Mouse (Mus musculus): ENCODE results near the gene Cabp2. TPM values are rescaled to one million over a fixed set of nuclear protein-coding genes. Genes with fewer than 3 reads are reported as not detected.

Cabp2 gene
- total RNA-seq, 2 experiments from 2014 or later: not detected

GRCm38 (mm10) chr19:4136463-4136862 lies 55.1 kb downstream of the Cabp2 start:
- peak; percentile 75 for ATAC-seq (replicated peaks; ENCODE audit: low FRiP score, poor library complexity, severe bottlenecking)

Other genes with a start within 250 kb of the Cabp2 start
Only the 30 nearest of the 34 such genes appear.
- 40.0 and 51.6 TPM in 2 replicates for gene Tcirg1, start 174.4 kb upstream of the Cabp2 start, total RNA-seq (2015; ENCODE audit: low replicate concordance)
- 30.5 and 44.4 TPM in 2 replicates for gene Tcirg1, start 174.4 kb upstream of the Cabp2 start, total RNA-seq (2017; ENCODE audit: low replicate concordance)
- 46.5 and 52.4 TPM in 2 replicates for gene Ndufs8, start 168.8 kb upstream of the Cabp2 start, total RNA-seq (2015; ENCODE audit: low replicate concordance)
- 24.1 and 28.5 TPM in 2 replicates for gene Ndufs8, start 168.8 kb upstream of the Cabp2 start, total RNA-seq (2017; ENCODE audit: low replicate concordance)
- gene Aldh3b1, start 151.8 kb upstream of the Cabp2 start, total RNA-seq (2015; ENCODE audit: low replicate concordance): 5.4 TPM in 2 replicates
- 4.7 and 6.8 TPM in 2 replicates for gene Aldh3b1, start 151.8 kb upstream of the Cabp2 start, total RNA-seq (2017; ENCODE audit: low replicate concordance)
- 28.5 and 29.3 TPM in 2 replicates for gene Unc93b1, start 146.4 kb upstream of the Cabp2 start, total RNA-seq (2015; ENCODE audit: low replicate concordance)
- gene Unc93b1, start 146.4 kb upstream of the Cabp2 start, total RNA-seq (2017; ENCODE audit: low replicate concordance): 28.2 and 34.4 TPM in 2 replicates
- gene Aldh3b3, start 122.9 kb upstream of the Cabp2 start, total RNA-seq (2015; ENCODE audit: low replicate concordance): 3.6 TPM in 1 of 2 replicates, not detected in the other
- gene Aldh3b3, start 122.9 kb upstream of the Cabp2 start, total RNA-seq (2017; ENCODE audit: low replicate concordance): not detected in 2 replicates
- 1.3 and 6.5 TPM in 2 replicates for gene Aldh3b2, start 109.2 kb upstream of the Cabp2 start, total RNA-seq (2015; ENCODE audit: low replicate concordance)
- gene Aldh3b2, start 109.2 kb upstream of the Cabp2 start, total RNA-seq (2017; ENCODE audit: low replicate concordance): 1.1 and 2.4 TPM in 2 replicates
- not detected in 2 replicates for gene Acy3, start 95.0 kb upstream of the Cabp2 start, total RNA-seq (2015; ENCODE audit: low replicate concordance)
- not detected in 2 replicates for gene Acy3, start 95.0 kb upstream of the Cabp2 start, total RNA-seq (2017; ENCODE audit: low replicate concordance)
- not detected in 2 replicates for gene Tbx10, start 88.8 kb upstream of the Cabp2 start, total RNA-seq (2015; ENCODE audit: low replicate concordance)
- not detected in 2 replicates for gene Tbx10, start 88.8 kb upstream of the Cabp2 start, total RNA-seq (2017; ENCODE audit: low replicate concordance)
- gene Nudt8, start 81.0 kb upstream of the Cabp2 start, total RNA-seq (2015; ENCODE audit: low replicate concordance): not detected in 2 replicates
- 1.4 TPM in 1 of 2 replicates, not detected in the other for gene Nudt8, start 81.0 kb upstream of the Cabp2 start, total RNA-seq (2017; ENCODE audit: low replicate concordance)
- gene Gm49405, start 81.0 kb upstream of the Cabp2 start, total RNA-seq (2015; ENCODE audit: low replicate concordance): not detected in 2 replicates
- 0.90 TPM in 1 of 2 replicates, not detected in the other for gene Gm49405, start 81.0 kb upstream of the Cabp2 start, total RNA-seq (2017; ENCODE audit: low replicate concordance)
- gene Doc2g, start 78.3 kb upstream of the Cabp2 start, total RNA-seq (2015; ENCODE audit: low replicate concordance): 0.42 TPM in 1 of 2 replicates, not detected in the other
- 3.0 TPM in 1 of 2 replicates, not detected in the other for gene Doc2g, start 78.3 kb upstream of the Cabp2 start, total RNA-seq (2017; ENCODE audit: low replicate concordance)
- 77.1 and 96.6 TPM in 2 replicates for gene Ndufv1, start 68.8 kb upstream of the Cabp2 start, total RNA-seq (2015; ENCODE audit: low replicate concordance)
- 161 and 207 TPM in 2 replicates for gene Ndufv1, start 68.8 kb upstream of the Cabp2 start, total RNA-seq (2017; ENCODE audit: low replicate concordance)
- gene Gstp1, start 43.6 kb upstream of the Cabp2 start, total RNA-seq (2015; ENCODE audit: low replicate concordance): 115 and 185 TPM in 2 replicates
- 22.8 and 23.9 TPM in 2 replicates for gene Gstp1, start 43.6 kb upstream of the Cabp2 start, total RNA-seq (2017; ENCODE audit: low replicate concordance)
- 3.2 TPM in 1 of 2 replicates, not detected in the other for gene Gstp2, start 35.6 kb upstream of the Cabp2 start, total RNA-seq (2015; ENCODE audit: low replicate concordance)
- gene Gstp2, start 35.6 kb upstream of the Cabp2 start, total RNA-seq (2017; ENCODE audit: low replicate concordance): 3.2 TPM in 1 of 2 replicates, not detected in the other
- 8.8 and 15.9 TPM in 2 replicates for gene Gstp3, start 22.0 kb upstream of the Cabp2 start, total RNA-seq (2015; ENCODE audit: low replicate concordance)
- 16.8 and 19.8 TPM in 2 replicates for gene Gstp3, start 22.0 kb upstream of the Cabp2 start, total RNA-seq (2017; ENCODE audit: low replicate concordance)
- gene Cdk2ap2, start 15.6 kb downstream of the Cabp2 start, total RNA-seq (2015; ENCODE audit: low replicate concordance): 118 and 124 TPM in 2 replicates
- 17.9 and 36.3 TPM in 2 replicates for gene Cdk2ap2, start 15.6 kb downstream of the Cabp2 start, total RNA-seq (2017; ENCODE audit: low replicate concordance)
- 56.6 and 67.1 TPM in 2 replicates for gene Pitpnm1, start 18.4 kb downstream of the Cabp2 start, total RNA-seq (2015; ENCODE audit: low replicate concordance)
- gene Pitpnm1, start 18.4 kb downstream of the Cabp2 start, total RNA-seq (2017; ENCODE audit: low replicate concordance): 33.9 and 60.9 TPM in 2 replicates
- 33.5 and 72.1 TPM in 2 replicates for gene Aip, start 44.3 kb downstream of the Cabp2 start, total RNA-seq (2015; ENCODE audit: low replicate concordance)
- gene Aip, start 44.3 kb downstream of the Cabp2 start, total RNA-seq (2017; ENCODE audit: low replicate concordance): 41.2 and 41.8 TPM in 2 replicates
- gene Gpr152, start 58.2 kb downstream of the Cabp2 start, total RNA-seq (2015; ENCODE audit: low replicate concordance): 1.1 TPM in 1 of 2 replicates, not detected in the other
- gene Gpr152, start 58.2 kb downstream of the Cabp2 start, total RNA-seq (2017; ENCODE audit: low replicate concordance): not detected in 2 replicates
- not detected in 2 replicates for gene Cabp4, start 62.5 kb downstream of the Cabp2 start, total RNA-seq (2015; ENCODE audit: low replicate concordance)
- not detected in 2 replicates for gene Cabp4, start 62.5 kb downstream of the Cabp2 start, total RNA-seq (2017; ENCODE audit: low replicate concordance)
- 68.3 and 83.3 TPM in 2 replicates for gene Coro1b, start 67.0 kb downstream of the Cabp2 start, total RNA-seq (2015; ENCODE audit: low replicate concordance)
- gene Coro1b, start 67.0 kb downstream of the Cabp2 start, total RNA-seq (2017; ENCODE audit: low replicate concordance): 8.5 and 48.9 TPM in 2 replicates
- gene Ptprcap, start 72.0 kb downstream of the Cabp2 start, total RNA-seq (2015; ENCODE audit: low replicate concordance): 66.3 and 73.4 TPM in 2 replicates
- 14.4 and 38.8 TPM in 2 replicates for gene Ptprcap, start 72.0 kb downstream of the Cabp2 start, total RNA-seq (2017; ENCODE audit: low replicate concordance)
- 39.8 and 52.3 TPM in 2 replicates for gene Rps6kb2, start 81.8 kb downstream of the Cabp2 start, total RNA-seq (2015; ENCODE audit: low replicate concordance)
- 21.4 and 34.8 TPM in 2 replicates for gene Rps6kb2, start 81.8 kb downstream of the Cabp2 start, total RNA-seq (2017; ENCODE audit: low replicate concordance)
- gene Carns1, start 93.9 kb downstream of the Cabp2 start, total RNA-seq (2015; ENCODE audit: low replicate concordance): 0.72 and 2.5 TPM in 2 replicates
- gene Carns1, start 93.9 kb downstream of the Cabp2 start, total RNA-seq (2017; ENCODE audit: low replicate concordance): 0.13 and 1.5 TPM in 2 replicates
- gene Tbc1d10c, start 109.7 kb downstream of the Cabp2 start, total RNA-seq (2015; ENCODE audit: low replicate concordance): 8.0 and 31.0 TPM in 2 replicates
- 6.2 and 14.2 TPM in 2 replicates for gene Tbc1d10c, start 109.7 kb downstream of the Cabp2 start, total RNA-seq (2017; ENCODE audit: low replicate concordance)
- gene Ppp1ca, start 110.5 kb downstream of the Cabp2 start, total RNA-seq (2015; ENCODE audit: low replicate concordance): 181 and 188 TPM in 2 replicates
- 185 and 268 TPM in 2 replicates for gene Ppp1ca, start 110.5 kb downstream of the Cabp2 start, total RNA-seq (2017; ENCODE audit: low replicate concordance)
- gene Rad9a, start 120.1 kb downstream of the Cabp2 start, total RNA-seq (2015; ENCODE audit: low replicate concordance): 44.0 and 54.1 TPM in 2 replicates
- 27.5 and 41.6 TPM in 2 replicates for gene Rad9a, start 120.1 kb downstream of the Cabp2 start, total RNA-seq (2017; ENCODE audit: low replicate concordance)
- not detected in 2 replicates for gene Clcf1, start 132.7 kb downstream of the Cabp2 start, total RNA-seq (2015; ENCODE audit: low replicate concordance)
- 0.15 and 1.2 TPM in 2 replicates for gene Clcf1, start 132.7 kb downstream of the Cabp2 start, total RNA-seq (2017; ENCODE audit: low replicate concordance)
- not detected in 2 replicates for gene AC109138.7, start 132.8 kb downstream of the Cabp2 start, total RNA-seq (2015; ENCODE audit: low replicate concordance)
- gene AC109138.7, start 132.8 kb downstream of the Cabp2 start, total RNA-seq (2017; ENCODE audit: low replicate concordance): not detected in 2 replicates
- gene Pold4, start 150.3 kb downstream of the Cabp2 start, total RNA-seq (2015; ENCODE audit: low replicate concordance): 21.8 and 24.5 TPM in 2 replicates
- 5.0 and 16.1 TPM in 2 replicates for gene Pold4, start 150.3 kb downstream of the Cabp2 start, total RNA-seq (2017; ENCODE audit: low replicate concordance)

Data from erythroid progenitor cell, adult 5-6 weeks (primary cell).